Mouse (Mus musculus): ENCODE data around the gene Isca2. TPM values are rescaled to one million over a fixed set of nuclear protein-coding genes. Genes with fewer than 3 reads are reported as not detected.
A peak's percentile ranks its signal among the peaks of the same experiment; 100 is the strongest.

Isca2 gene
- polyA plus RNA-seq, 1 experiment from 2014 or later, result 130 TPM

DNA sequence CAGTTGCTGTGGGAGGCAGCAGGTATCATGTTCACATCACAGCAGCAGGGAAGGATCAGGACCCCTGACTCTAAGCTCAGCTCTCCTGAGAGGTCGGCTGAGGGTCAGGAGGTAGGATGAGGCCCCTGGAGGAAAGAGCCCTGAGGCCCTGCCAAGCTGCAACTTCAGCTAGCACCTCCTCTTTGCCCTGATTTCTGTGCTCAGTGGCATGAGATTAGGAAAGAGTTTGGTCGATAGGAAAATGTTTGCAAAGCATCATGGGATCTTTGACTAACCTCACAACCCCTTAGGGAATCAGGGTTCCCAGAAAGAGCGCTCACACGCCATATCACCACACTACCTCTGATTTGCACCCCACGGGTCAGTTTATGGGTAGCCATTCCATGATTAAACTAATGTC is 33.7 kb downstream of the Isca2 start:
- no peaks in the 10 kb centered on the region for H3K36me3 ChIP-seq
- WGBS, result 44% methylated on average over 5 of the region's 5 CpGs
- peaks cover 32% of the 10 kb centered on the region for H3K4me1 ChIP-seq
- no peaks in the 10 kb centered on the region for H3K27me3 ChIP-seq
- no peak for ATAC-seq (ENCODE audit: borderline replicate concordance, extremely low read depth, low FRiP score, low TSS enrichment)
- H3K27ac ChIP-seq, result peak overlapping the region; percentile 91
- no peak overlapping the region for H3K4me3 ChIP-seq
- no peak overlapping the region for H3K9ac ChIP-seq
- H3K4me2 ChIP-seq, result no peak overlapping the region
- H3K9me3 ChIP-seq, result no peaks in the 10 kb centered on the region

DNA sequence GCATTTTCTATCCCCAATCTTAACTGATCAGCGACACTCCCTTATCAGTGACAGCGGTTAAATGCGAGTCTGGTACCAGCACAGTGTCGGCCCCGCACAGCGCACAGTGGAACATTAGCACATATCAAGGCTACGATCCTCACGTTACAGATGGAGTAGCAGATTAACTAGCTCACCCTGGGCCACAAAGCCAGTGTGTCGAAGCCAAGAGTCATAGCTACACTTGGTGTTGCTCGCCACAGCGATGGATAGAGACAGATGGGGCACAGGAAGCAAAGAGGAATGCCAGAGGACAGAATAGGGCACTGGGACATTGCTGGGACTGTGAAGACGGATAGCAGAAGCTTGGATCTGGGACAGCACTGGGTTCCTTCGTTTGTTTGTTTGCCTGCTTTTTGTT is 34.3 kb downstream of the Isca2 start:
- 45% methylated on average over 13 of the region's 13 CpGs for WGBS
- Histone ChIP-seq H3K9ac (no peak overlapping the region), H3K4me1 (peaks cover 30% of the 10 kb centered on the region), H3K36me3 (no peaks in the 10 kb centered on the region), H3K4me2 (no peak overlapping the region), H3K4me3 (no peak overlapping the region), H3K27me3 (no peaks in the 10 kb centered on the region), H3K9me3 (no peaks in the 10 kb centered on the region), H3K27ac (peak overlapping the region; percentile 91)
- no peak for ATAC-seq (ENCODE audit: borderline replicate concordance, extremely low read depth, low FRiP score, low TSS enrichment)

DNA sequence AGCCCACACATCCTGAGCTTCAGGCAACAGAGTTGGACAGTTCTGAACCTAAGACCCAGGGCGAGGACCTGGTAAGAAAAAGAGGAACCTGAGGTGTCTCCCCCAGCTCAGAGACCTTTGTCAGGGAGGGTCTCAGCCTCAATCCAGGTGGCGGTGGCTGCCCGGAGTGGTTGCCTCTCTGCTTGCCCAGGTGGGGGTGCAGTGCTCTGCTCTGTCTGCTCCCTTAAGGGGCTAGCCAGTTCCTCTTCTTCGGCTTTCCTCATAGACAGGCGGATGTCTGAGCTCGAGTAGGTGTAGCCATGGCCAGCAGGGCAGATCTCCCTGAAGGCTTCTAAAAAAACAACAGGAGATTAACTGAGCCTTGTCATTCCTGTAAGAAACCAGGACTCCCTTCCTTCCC is 36.0 kb downstream of the Isca2 start:
- ATAC-seq (ENCODE audit: borderline replicate concordance, extremely low read depth, low FRiP score, low TSS enrichment), result no peak
- H3K4me2 ChIP-seq, result no peak overlapping the region
- no peaks in the 10 kb centered on the region for H3K27me3 ChIP-seq
- H3K4me1 ChIP-seq, result peaks cover 29% of the 10 kb centered on the region
- no peak overlapping the region for H3K4me3 ChIP-seq
- H3K9ac ChIP-seq, result no peak overlapping the region
- no peaks in the 10 kb centered on the region for H3K36me3 ChIP-seq
- 77% methylated on average over 6 of the region's 6 CpGs for WGBS
- no peak overlapping the region for H3K27ac ChIP-seq
- H3K9me3 ChIP-seq, result no peaks in the 10 kb centered on the region

DNA sequence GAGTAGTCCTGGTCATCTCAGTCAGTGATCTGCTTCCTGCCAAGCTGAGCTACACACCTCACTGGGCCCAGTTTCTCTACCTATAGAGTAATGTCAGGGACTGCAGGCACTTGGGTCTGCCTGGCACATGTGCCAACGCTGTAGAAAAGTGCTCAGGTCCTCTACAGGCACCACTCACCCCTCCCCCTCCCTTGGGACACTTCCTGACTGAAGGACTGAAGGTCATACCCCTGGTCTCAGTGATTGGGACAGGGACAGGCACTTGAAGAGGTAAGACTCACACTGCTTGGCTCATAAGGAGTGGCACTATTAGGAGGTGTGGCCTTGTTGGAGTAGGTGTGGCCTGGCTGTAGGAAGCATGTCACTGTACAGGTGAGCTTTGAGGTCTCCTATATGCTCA is 37.8 kb downstream of the Isca2 start:
- Histone ChIP-seq H3K27me3 (no peaks in the 10 kb centered on the region), H3K4me1 (peaks cover 43% of the 10 kb centered on the region), H3K36me3 (no peaks in the 10 kb centered on the region), H3K4me3 (no peak overlapping the region), H3K9ac (no peak overlapping the region), H3K27ac (no peak overlapping the region), H3K9me3 (no peaks in the 10 kb centered on the region), H3K4me2 (no peak overlapping the region)
- ATAC-seq (ENCODE audit: borderline replicate concordance, extremely low read depth, low FRiP score, low TSS enrichment), result no peak
- WGBS, result 67% methylated on average over 1 of the region's 1 CpGs

DNA sequence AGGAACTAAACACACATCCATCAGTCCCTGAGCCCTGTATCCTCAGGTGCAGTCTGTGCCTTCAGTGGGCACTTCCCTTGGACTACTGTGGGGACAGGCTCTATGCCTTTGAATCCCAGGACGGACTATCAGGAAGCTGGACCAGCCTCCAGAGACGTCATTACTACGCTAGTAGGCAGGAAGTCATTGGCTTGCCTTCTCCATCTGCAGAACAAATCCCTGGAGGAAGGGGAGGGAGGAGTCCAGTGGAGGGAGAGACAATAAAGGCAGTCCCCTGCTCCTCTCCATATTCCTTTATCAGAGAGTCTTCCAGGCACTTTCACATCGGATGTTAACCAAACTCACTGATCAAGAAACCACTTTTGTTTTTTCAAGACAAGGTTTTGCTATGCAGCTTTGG is 38.5 kb downstream of the Isca2 start:
- H3K4me1 ChIP-seq, result peaks cover 42% of the 10 kb centered on the region
- ATAC-seq (ENCODE audit: borderline replicate concordance, extremely low read depth, low FRiP score, low TSS enrichment), result no peak
- no peaks in the 10 kb centered on the region for H3K27me3 ChIP-seq

DNA sequence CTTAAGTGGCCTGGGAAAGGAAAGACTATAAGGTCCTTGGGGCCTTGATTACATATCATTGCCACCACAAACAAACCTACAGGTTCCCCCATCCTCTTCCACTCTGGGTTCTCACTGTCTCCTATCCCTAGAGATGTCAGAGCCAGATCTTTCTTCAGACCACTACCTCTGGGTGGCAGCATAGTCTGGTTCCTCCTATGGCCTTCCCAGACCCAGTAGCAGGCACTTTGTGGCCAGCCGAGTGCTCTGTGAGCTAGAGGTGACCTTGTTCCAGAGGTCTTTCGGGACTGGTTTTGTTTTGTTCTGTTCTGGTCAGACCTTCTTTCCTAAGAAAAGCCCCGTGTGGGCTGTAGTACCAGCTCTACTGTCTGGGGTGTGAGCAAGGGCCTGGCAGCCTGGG is 39.0 kb downstream of the Isca2 start:
- no peak overlapping the region for H3K4me3 ChIP-seq
- 61% methylated on average over 3 of the region's 3 CpGs for WGBS
- H3K27me3 ChIP-seq, result no peaks in the 10 kb centered on the region
- no peak for ATAC-seq (ENCODE audit: borderline replicate concordance, extremely low read depth, low FRiP score, low TSS enrichment)
- H3K9me3 ChIP-seq, result no peaks in the 10 kb centered on the region
- no peaks in the 10 kb centered on the region for H3K36me3 ChIP-seq
- peaks cover 37% of the 10 kb centered on the region for H3K4me1 ChIP-seq
- no peak overlapping the region for H3K9ac ChIP-seq
- H3K4me2 ChIP-seq, result no peak overlapping the region
- no peak overlapping the region for H3K27ac ChIP-seq

More for the DNA sequence above, 38.5 kb downstream of the Isca2 start:
- H3K9ac ChIP-seq, result no peak overlapping the region
- H3K36me3 ChIP-seq, result no peaks in the 10 kb centered on the region
- 49% methylated on average over 4 of the region's 4 CpGs for WGBS
- no peak overlapping the region for H3K27ac ChIP-seq
- H3K4me3 ChIP-seq, result no peak overlapping the region
- H3K4me2 ChIP-seq, result no peak overlapping the region
- H3K9me3 ChIP-seq, result no peaks in the 10 kb centered on the region

DNA sequence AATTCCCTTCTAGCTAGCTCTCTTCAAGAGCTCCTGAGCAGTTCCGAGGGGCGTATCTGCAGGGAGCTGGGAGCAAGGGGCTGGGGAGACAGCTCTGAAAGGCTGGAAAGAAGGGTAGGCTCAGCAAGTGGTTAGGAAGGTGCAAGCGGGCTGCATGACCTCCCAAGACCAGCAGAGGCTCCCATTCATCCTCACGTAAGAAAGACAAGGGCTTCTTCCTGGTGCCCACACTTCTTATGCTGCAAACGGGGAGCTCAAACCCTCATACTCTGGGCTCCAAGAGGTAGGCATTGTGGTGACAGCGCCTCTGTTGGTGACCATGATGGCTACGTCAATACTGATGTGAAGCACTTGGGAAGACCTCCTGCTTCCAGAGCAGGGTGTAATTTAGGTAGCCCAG is 40.7 kb downstream of the Isca2 start:
- no peak for ATAC-seq (ENCODE audit: borderline replicate concordance, extremely low read depth, low FRiP score, low TSS enrichment)
- Histone ChIP-seq H3K36me3 (no peaks in the 10 kb centered on the region), H3K4me2 (no peak overlapping the region), H3K9ac (no peak overlapping the region), H3K9me3 (no peaks in the 10 kb centered on the region), H3K27me3 (no peaks in the 10 kb centered on the region), H3K27ac (peak overlapping the region; percentile 89), H3K4me1 (peaks cover 30% of the 10 kb centered on the region), H3K4me3 (no peak overlapping the region)
- 43% methylated on average over 7 of the region's 7 CpGs for WGBS

DNA sequence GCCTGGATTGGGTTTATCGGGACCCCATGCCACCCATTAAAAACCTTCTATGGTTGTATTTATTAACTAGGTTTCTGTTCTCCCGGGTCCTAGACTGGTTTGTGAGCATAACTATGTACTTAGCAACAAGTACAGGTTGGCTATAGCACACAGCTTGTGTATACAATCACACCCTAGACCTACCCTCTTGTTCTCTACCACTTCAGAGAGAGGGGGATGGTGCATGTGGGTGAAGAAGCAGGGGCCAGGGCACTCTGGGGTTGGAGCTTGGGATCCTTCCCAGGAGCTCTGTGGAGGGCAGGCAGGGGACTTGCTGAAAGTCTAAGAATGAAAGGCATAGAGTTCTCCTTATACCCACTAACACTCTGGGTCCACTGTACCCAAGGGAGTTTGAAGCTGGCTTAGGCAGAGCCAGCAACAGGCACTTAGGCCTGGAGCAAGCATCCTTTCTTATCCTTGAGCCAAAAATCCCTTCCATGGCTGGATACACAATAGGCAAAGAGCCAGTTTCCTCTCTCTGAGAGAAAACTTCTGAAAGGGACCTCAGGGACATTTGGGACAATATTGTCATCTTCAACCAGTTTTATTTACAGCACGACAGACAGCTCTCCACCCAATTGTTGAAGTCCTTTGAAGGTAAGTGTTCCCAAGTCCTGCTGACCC is 41.7 kb downstream of the Isca2 start:
- no peaks in the 10 kb centered on the region for H3K9me3 ChIP-seq
- no peak overlapping the region for H3K4me2 ChIP-seq
- H3K9ac ChIP-seq, result no peak overlapping the region
- ATAC-seq (ENCODE audit: borderline replicate concordance, extremely low read depth, low FRiP score, low TSS enrichment), result peak; percentile 71; the same call in 1 of the 2 replicates
- H3K4me1 ChIP-seq, result peaks cover 30% of the 10 kb centered on the region
- peak overlapping the region; percentile 89 for H3K27ac ChIP-seq
- no peaks in the 10 kb centered on the region for H3K27me3 ChIP-seq
- WGBS, result 52% methylated on average over 3 of the region's 3 CpGs
- no peaks in the 10 kb centered on the region for H3K36me3 ChIP-seq
- H3K4me3 ChIP-seq, result no peak overlapping the region

DNA sequence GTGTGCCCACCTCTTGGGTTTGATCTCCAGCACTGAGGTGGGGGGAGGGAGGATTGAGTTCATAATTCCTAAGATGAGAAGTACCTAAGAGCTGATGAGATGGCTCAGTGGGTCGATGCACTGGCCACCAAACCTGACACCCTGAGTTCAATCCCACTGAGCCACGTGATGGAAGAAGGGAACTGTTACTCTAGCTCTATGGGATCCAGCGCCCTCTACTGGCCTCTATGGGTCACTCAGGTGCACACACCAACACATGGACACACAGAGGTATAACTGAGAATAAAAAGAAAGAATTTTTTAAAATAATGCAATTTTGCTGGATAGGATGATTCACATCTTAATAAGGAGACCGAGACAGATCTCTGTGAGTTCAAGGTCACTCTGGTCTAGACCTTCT is 45.4 kb downstream of the Isca2 start:
- H3K4me3 ChIP-seq, result no peak overlapping the region
- H3K9ac ChIP-seq, result no peak overlapping the region
- ATAC-seq (ENCODE audit: borderline replicate concordance, extremely low read depth, low FRiP score, low TSS enrichment), result no peak
- H3K36me3 ChIP-seq, result no peaks in the 10 kb centered on the region
- H3K4me2 ChIP-seq, result no peak overlapping the region
- H3K27me3 ChIP-seq, result no peaks in the 10 kb centered on the region
- no peaks in the 10 kb centered on the region for H3K9me3 ChIP-seq
- no peak overlapping the region for H3K27ac ChIP-seq
- H3K4me1 ChIP-seq, result peaks cover 29% of the 10 kb centered on the region
- 62% methylated on average over 4 of the region's 4 CpGs for WGBS

DNA sequence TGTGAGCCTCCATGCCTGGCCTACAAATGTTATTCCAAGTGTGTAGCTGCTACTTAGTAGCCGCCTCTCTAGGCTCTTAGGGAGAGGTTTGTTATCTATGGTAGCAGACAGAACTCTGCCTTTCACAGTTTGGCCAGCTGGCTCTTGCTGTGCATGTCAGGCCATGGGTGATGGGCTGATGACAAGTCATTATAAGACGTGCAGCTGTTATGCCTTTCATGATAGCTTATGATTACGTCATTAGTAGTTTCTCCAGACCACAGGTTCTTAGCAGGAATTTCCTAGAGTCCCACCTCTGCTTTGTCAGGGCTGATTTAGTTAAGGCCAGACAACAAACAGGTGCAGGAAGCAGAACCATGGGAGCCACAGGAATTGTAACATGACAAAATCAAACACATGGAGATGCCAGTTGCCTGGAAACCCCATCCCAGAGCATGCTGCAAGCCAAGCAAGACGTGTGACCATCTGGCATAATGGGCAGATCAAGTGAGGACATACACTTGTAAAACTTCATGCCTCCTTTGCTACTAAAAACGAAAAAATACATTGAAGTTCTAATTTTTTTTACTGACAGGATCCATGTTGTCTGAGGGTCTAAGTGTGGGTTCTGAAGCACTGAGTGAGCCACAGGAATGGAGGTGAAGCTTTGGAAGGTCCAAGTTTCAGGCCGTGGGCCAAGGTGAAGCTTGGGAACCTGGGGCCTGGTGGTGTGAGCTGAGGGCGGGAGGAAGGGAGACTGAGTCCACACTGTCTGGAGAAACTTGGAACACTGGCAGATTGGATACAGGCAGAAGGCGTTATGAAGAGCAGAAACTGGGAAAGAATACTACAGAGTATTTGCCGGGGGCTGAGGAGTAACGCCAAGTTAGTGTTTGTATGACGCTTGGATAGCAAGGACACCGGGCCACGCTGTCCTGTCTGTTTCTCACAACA is 46.5 kb downstream of the Isca2 start:
- Histone ChIP-seq H3K27me3 (no peaks in the 10 kb centered on the region), H3K4me1 (peaks cover 22% of the 10 kb centered on the region), H3K4me2 (no peak overlapping the region), H3K4me3 (no peak overlapping the region), H3K9me3 (no peaks in the 10 kb centered on the region), H3K36me3 (no peaks in the 10 kb centered on the region), H3K9ac (no peak overlapping the region), H3K27ac (no peak overlapping the region)
- WGBS, result 72% methylated on average over 13 of the region's 13 CpGs
- ATAC-seq (ENCODE audit: borderline replicate concordance, extremely low read depth, low FRiP score, low TSS enrichment), result no peak

DNA sequence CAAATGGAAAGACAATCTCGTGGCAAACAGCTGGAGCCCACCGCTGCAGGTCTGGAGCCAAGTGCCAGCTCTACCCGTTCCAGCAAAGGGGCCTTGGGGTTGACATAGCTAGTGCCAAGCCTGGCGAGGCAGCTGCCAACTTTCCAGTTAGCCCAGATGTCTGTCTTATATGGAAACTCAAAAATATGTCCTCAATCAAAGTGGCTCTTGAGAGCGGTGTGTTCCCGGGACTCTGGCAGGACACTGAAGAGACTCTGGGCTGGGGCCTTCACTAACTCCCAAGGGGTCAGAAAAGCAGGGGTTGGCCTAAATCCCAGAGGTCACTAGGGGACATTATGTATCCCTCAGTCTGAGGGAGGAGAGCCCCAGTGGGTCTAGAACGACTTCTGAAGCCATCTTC is 50.5 kb downstream of the Isca2 start:
- H3K4me2 ChIP-seq, result no peak overlapping the region
- H3K9ac ChIP-seq, result no peak overlapping the region
- 61% methylated on average over 7 of the region's 7 CpGs for WGBS
- no peaks in the 10 kb centered on the region for H3K36me3 ChIP-seq
- H3K27me3 ChIP-seq, result no peaks in the 10 kb centered on the region
- H3K4me3 ChIP-seq, result no peak overlapping the region
- H3K9me3 ChIP-seq, result no peaks in the 10 kb centered on the region
- 0 out of 2 replicates have a peak overlapping the region, but pooled peaks have one; percentile 0 for H3K27ac ChIP-seq
- ATAC-seq (ENCODE audit: borderline replicate concordance, extremely low read depth, low FRiP score, low TSS enrichment), result no peak
- peaks cover 12% of the 10 kb centered on the region; the same call in 1 of the 2 replicates for H3K4me1 ChIP-seq

DNA sequence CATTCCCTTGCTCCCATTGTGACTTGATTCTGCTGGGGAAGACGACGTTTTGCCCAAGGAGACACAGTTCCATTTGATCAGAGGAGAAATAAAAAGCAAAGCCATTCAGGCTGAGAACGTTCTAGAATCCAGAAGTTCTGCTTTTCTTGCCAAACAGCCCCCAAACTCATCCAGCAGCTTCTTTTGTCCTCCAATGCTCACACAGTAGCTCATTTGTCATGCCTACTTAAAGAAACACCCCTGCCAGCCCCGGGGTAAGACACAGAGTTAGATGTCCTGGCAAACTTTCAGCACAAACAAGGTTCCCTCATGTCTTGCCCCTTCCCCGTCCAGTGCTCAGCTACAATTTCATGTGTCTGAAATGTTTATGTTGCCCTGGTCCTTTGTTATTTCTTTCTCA is 51.2 kb downstream of the Isca2 start:
- H3K27ac ChIP-seq, result 0 out of 2 replicates have a peak overlapping the region, but pooled peaks have one; percentile 0
- peaks cover 12% of the 10 kb centered on the region; the same call in 1 of the 2 replicates for H3K4me1 ChIP-seq
- no peaks in the 10 kb centered on the region for H3K9me3 ChIP-seq
- no peak overlapping the region for H3K4me3 ChIP-seq
- 49% methylated on average over 5 of the region's 5 CpGs for WGBS
- ATAC-seq (ENCODE audit: borderline replicate concordance, extremely low read depth, low FRiP score, low TSS enrichment), result no peak
- H3K4me2 ChIP-seq, result no peak overlapping the region
- H3K9ac ChIP-seq, result no peak overlapping the region
- no peaks in the 10 kb centered on the region for H3K36me3 ChIP-seq
- no peaks in the 10 kb centered on the region; the same call in 1 of the 2 replicates for H3K27me3 ChIP-seq
